Mouse (Mus musculus): ENCODE measurements around the gene Cyb5r3. TPM values are rescaled to one million over a fixed set of nuclear protein-coding genes. Genes with fewer than 3 reads are reported as not detected.

Cyb5r3 gene
- polyA plus RNA-seq, 1 experiment from 2014 or later: 182 TPM

- H3K4me2 ChIP-seq: peak overlapping the region; percentile 14; the same call in 1 of the 2 replicates
- H3K36me3 ChIP-seq: 0 out of 2 replicates have a peak, but pooled peaks cover 3% of the 10 kb centered on the region
- H3K4me1 ChIP-seq: peaks cover 40% of the 10 kb centered on the region
- peak overlapping the region; percentile 80 for H3K27ac ChIP-seq
- 74% methylated on average over 8 of the region's 8 CpGs for WGBS
- ATAC-seq (ENCODE audit: insufficient read depth, low FRiP score, low read depth): no peak
- no peak overlapping the region for H3K4me3 ChIP-seq (replicated peaks)
- H3K9me3 ChIP-seq: no peaks in the 10 kb centered on the region
- H3K27me3 ChIP-seq (replicated peaks): no peaks in the 10 kb centered on the region
- H3K9ac ChIP-seq: no peak overlapping the region
These were observed 4.8 kb downstream of the Cyb5r3 start for GRCm38 (mm10) chr15:83167550-83168065.

DNA sequence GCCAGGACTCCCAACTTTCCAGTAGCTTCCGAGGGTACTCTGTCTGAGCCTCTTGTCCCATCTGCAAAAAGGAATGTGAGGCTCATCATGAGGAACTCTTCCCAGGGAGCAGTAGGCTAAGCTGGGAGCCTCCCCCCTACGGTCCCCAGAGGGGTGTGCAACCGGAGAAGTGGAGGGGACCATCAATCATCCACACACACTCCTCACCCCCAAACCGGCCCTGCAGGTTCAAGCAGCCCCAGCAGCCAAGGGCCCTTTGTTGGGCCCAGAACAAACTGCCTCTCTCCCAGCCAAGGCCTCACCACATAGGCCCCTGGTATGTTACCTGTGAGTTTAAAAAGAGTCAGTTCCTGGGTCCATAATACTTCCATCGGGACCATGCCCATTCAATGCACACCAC is 5.3 kb downstream of the Cyb5r3 start:
- peaks cover 40% of the 10 kb centered on the region for H3K4me1 ChIP-seq
- peak overlapping the region; percentile 14; the same call in 1 of the 2 replicates for H3K4me2 ChIP-seq

DNA sequence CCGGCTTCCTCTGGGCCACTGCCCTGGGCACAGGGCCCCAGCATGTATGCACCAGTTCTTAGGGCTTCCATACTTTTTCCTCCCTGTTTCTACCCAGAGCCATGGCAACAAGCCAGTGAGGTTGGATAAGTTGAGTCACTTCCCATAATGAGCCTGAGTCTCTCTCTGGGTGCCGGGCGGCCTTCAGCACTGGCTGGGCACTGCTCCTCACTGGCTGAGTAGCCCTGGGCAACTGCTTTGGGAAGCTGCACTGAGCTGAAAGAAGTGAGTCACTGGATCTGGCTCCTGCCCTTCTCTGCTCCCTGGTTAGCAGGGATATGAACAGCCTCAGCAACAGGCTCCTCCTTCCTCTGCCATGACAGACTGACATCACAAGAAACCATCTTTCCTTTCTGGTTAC is 5.8 kb downstream of the Cyb5r3 start:
- peaks cover 40% of the 10 kb centered on the region for H3K4me1 ChIP-seq

More for the DNA sequence above, 5.3 kb downstream of the Cyb5r3 start:
- 36% methylated on average over 5 of the region's 5 CpGs for WGBS
- Histone ChIP-seq H3K36me3 (0 out of 2 replicates have a peak, but pooled peaks cover 6% of the 10 kb centered on the region), H3K9me3 (no peaks in the 10 kb centered on the region), H3K27ac (peak overlapping the region; percentile 80), H3K4me3 (replicated peaks) (no peak overlapping the region), H3K27me3 (replicated peaks) (no peaks in the 10 kb centered on the region), H3K9ac (no peak overlapping the region)
- ATAC-seq (ENCODE audit: insufficient read depth, low FRiP score, low read depth): peak; percentile 32; the same call in 1 of the 2 replicates

DNA sequence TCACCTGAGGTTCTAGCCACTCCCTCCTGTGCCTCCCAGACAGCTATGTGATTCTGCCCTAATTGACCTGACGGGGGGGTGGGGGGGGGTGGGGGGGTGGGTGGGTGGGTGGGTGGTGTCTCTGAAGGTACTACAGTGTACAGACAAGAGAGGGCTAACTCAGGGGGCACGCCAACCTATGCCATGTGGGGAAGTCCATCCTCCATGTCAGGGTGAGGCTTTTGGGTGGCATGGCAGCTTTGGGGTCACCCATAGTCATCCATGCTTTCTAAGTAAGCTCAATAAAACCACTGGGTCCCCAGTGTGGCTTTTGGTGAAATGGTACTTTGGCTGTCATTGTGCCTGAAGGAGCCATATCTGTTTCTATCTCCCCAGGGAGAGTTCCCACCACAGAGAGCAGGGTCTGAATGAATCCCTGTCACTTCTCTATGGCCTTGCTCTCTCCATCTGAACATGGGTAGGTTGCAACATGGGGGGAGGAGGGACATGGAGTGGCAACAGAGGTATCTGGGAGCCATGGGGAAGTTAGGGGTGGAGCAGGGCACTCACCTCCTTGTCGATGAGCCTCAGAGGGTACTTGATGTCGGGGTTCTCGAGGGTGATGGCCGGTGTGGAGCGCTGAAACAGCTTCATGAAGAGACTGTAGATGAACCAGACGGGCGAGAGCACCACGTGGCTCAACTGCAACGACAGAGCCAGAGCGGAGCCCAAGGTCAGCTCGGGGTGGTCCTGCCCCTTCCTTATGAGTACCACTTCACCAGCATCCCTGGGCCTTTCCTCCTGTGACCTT is 6.7 kb downstream of the Cyb5r3 start:
- peaks cover 31% of the 10 kb centered on the region for H3K4me1 ChIP-seq
- no peaks in the 10 kb centered on the region for H3K9me3 ChIP-seq
- H3K9ac ChIP-seq: no peak overlapping the region
- WGBS: 88% methylated on average over 13 of the region's 13 CpGs
- no peak overlapping the region for H3K4me2 ChIP-seq
- H3K27me3 ChIP-seq (replicated peaks): no peaks in the 10 kb centered on the region
- ATAC-seq (ENCODE audit: insufficient read depth, low FRiP score, low read depth): no peak
- no peak overlapping the region for H3K4me3 ChIP-seq (replicated peaks)
- peak overlapping the region; percentile 80 for H3K27ac ChIP-seq
- H3K36me3 ChIP-seq: peaks cover 10% of the 10 kb centered on the region; the same call in 1 of the 2 replicates

More for the DNA sequence above, 5.8 kb downstream of the Cyb5r3 start:
- H3K27ac ChIP-seq: peak overlapping the region; percentile 80
- no peak overlapping the region for H3K9ac ChIP-seq
- no peaks in the 10 kb centered on the region for H3K27me3 ChIP-seq (replicated peaks)
- no peak overlapping the region for H3K4me2 ChIP-seq
- no peak overlapping the region for H3K4me3 ChIP-seq (replicated peaks)
- H3K9me3 ChIP-seq: no peaks in the 10 kb centered on the region
- H3K36me3 ChIP-seq: 0 out of 2 replicates have a peak, but pooled peaks cover 8% of the 10 kb centered on the region
- no peak for ATAC-seq (ENCODE audit: insufficient read depth, low FRiP score, low read depth)
- 68% methylated on average over 3 of the region's 3 CpGs for WGBS

DNA sequence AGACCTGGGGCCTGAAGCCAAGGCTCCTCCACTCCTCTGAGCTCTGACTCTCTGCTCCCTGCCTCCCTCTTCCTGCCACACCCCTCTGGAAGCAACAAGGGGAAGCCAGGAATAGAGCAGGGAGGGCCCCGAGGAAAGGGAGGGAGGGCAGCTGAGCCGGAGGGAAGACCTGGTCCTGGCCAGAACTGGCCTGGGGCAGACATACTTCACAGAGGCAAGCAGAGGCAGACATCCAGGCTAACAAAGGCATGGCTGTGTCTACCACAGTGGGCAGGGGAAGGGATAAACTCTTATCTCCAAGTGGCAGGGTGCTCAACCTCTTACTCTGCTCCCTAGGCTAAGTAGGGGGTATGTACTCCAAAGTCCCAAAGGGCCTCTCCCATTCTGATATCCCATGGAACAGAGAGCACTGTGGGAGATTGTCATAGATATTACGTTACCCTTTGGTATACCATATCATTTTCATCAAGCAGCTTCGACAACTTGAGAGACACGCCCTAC is 7.4 kb downstream of the Cyb5r3 start:
- no peaks in the 10 kb centered on the region for H3K27me3 ChIP-seq (replicated peaks)

DNA sequence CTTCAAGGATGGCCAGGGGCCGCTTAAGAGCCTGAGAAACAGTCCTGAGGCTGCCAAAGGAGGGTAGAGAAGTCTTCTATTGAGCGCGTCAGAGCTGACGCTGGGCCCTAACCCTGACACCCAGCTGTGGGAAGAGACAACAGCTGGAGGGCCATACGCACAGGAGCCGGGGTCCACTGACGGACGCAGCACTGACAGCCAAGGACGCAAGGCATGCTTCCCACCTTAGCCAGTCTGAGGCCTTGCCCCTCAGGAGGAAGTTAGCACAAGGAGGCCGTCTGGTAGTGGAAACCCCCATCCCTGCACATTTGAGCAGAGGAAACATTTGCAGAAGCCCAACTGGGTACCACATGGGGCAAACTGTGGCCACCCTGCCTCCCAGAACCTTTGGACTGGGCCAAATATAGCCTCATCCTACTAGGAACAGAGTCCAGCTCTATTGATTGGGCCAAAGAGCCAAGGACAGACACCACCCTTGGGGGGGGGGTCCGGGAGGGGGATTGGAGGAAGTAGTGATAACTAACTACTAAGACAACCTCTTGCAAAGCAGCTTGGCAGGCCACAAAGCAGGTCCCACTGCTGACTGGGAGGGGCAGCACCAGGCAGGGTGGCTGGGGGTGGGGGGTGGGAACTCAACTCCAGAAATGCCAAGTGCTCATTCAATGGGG is 9.4 kb downstream of the Cyb5r3 start:
- no peak overlapping the region for H3K27ac ChIP-seq
- H3K9me3 ChIP-seq: no peaks in the 10 kb centered on the region
- no peak for ATAC-seq (ENCODE audit: insufficient read depth, low FRiP score, low read depth)
- H3K4me2 ChIP-seq: no peak overlapping the region
- no peaks in the 10 kb centered on the region for H3K27me3 ChIP-seq (replicated peaks)
- H3K4me1 ChIP-seq: peaks cover 18% of the 10 kb centered on the region
- no peak overlapping the region for H3K9ac ChIP-seq
- WGBS: 78% methylated on average over 11 of the region's 11 CpGs
- no peak overlapping the region for H3K4me3 ChIP-seq (replicated peaks)
- peaks cover 33% of the 10 kb centered on the region for H3K36me3 ChIP-seq

More for the DNA sequence above, 7.4 kb downstream of the Cyb5r3 start:
- Histone ChIP-seq H3K9me3 (no peaks in the 10 kb centered on the region), H3K4me3 (replicated peaks) (no peak overlapping the region), H3K36me3 (peaks cover 17% of the 10 kb centered on the region), H3K9ac (no peak overlapping the region), H3K27ac (peak overlapping the region; percentile 55; the same call in 1 of the 2 replicates), H3K4me2 (no peak overlapping the region), H3K4me1 (peaks cover 24% of the 10 kb centered on the region)
- peak; percentile 63 for ATAC-seq (ENCODE audit: insufficient read depth, low FRiP score, low read depth)
- WGBS: 54% methylated on average over 5 of the region's 5 CpGs

GRCm38 (mm10) chr15:83162001-83162400 is 10.4 kb downstream of the Cyb5r3 start:
- Histone ChIP-seq H3K27me3 (replicated peaks) (no peaks in the 10 kb centered on the region), H3K9ac (no peak overlapping the region), H3K4me2 (no peak overlapping the region), H3K4me3 (replicated peaks) (no peak overlapping the region), H3K36me3 (peaks cover 33% of the 10 kb centered on the region), H3K27ac (no peak overlapping the region), H3K9me3 (no peaks in the 10 kb centered on the region), H3K4me1 (peaks cover 18% of the 10 kb centered on the region)
- 88% methylated on average over 4 of the region's 4 CpGs for WGBS
- no peak for ATAC-seq (ENCODE audit: insufficient read depth, low FRiP score, low read depth)

- Histone ChIP-seq H3K4me3 (replicated peaks) (no peak overlapping the region), H3K36me3 (peaks cover 33% of the 10 kb centered on the region), H3K9me3 (no peaks in the 10 kb centered on the region), H3K9ac (no peak overlapping the region), H3K27me3 (replicated peaks) (no peaks in the 10 kb centered on the region), H3K4me1 (peaks cover 13% of the 10 kb centered on the region), H3K4me2 (no peak overlapping the region), H3K27ac (no peak overlapping the region)
- WGBS: 75% methylated on average over 10 of the region's 10 CpGs
- no peak for ATAC-seq (ENCODE audit: insufficient read depth, low FRiP score, low read depth)
These were observed 11.2 kb downstream of the Cyb5r3 start for GRCm38 (mm10) chr15:83161062-83161748.

DNA sequence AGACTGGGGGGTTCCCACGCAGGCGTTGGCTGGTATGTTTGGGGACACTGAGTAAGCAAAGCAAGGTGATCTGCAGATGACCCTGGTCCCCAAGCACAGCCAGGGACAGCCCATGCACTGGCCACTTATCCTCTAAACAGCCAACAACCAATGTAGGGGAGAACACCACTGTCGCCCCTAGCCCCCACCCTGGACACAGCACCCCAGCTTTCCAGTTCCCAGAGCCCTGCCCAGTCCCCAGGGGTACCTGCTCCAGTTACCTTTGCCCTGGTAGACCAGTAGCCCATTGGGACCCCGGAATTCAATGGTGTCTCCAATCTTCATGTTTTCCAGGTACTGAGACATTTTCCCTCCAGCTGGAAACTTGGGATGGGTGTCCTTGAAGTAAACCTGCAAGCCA is 11.8 kb downstream of the Cyb5r3 start:
- WGBS: 95% methylated on average over 4 of the region's 4 CpGs
- ATAC-seq (ENCODE audit: insufficient read depth, low FRiP score, low read depth): no peak

DNA sequence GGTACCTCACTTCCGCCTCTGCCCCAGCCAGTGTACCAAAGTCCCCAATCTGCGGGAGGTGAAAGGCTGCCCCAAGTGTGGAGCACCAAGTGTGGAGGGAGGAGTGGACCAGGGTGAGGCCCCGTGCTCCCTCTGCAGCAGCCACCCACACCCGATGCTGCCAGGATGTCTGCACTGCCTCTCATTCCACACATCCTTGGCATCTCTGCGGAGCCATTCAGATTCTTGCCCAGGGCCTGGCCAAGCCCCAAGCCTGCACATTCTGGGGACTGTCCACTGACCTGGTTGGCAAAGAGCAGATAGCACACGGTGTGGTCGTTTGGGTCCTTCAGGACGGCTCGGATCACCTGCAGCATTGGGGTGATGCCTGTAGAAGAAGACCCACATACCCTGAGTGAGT is 12.6 kb downstream of the Cyb5r3 start:
- H3K27me3 ChIP-seq (replicated peaks): no peaks in the 10 kb centered on the region
- H3K9ac ChIP-seq: no peak overlapping the region
- H3K4me1 ChIP-seq: peaks cover 1% of the 10 kb centered on the region; the same call in 1 of the 2 replicates

More for the DNA sequence above, 11.8 kb downstream of the Cyb5r3 start:
- Histone ChIP-seq H3K4me2 (no peak overlapping the region), H3K36me3 (peaks cover 31% of the 10 kb centered on the region), H3K27ac (no peak overlapping the region), H3K4me3 (replicated peaks) (no peak overlapping the region), H3K4me1 (peaks cover 6% of the 10 kb centered on the region), H3K9me3 (no peaks in the 10 kb centered on the region), H3K27me3 (replicated peaks) (no peaks in the 10 kb centered on the region), H3K9ac (no peak overlapping the region)

GRCm38 (mm10) chr15:83158587-83159160 is 13.7 kb downstream of the Cyb5r3 start:
- Histone ChIP-seq H3K9ac (no peak overlapping the region), H3K27ac (no peak overlapping the region), H3K4me2 (no peak overlapping the region), H3K4me1 (no peaks in the 10 kb centered on the region), H3K4me3 (replicated peaks) (no peak overlapping the region), H3K27me3 (replicated peaks) (no peaks in the 10 kb centered on the region), H3K9me3 (no peaks in the 10 kb centered on the region), H3K36me3 (peaks cover 31% of the 10 kb centered on the region)
- 88% methylated on average over 7 of the region's 7 CpGs for WGBS
- no peak for ATAC-seq (ENCODE audit: insufficient read depth, low FRiP score, low read depth)

More for the DNA sequence above, 12.6 kb downstream of the Cyb5r3 start:
- H3K4me3 ChIP-seq (replicated peaks): no peak overlapping the region
- H3K4me2 ChIP-seq: no peak overlapping the region
- peaks cover 31% of the 10 kb centered on the region for H3K36me3 ChIP-seq
- WGBS: 94% methylated on average over 9 of the region's 9 CpGs
- no peak for ATAC-seq (ENCODE audit: insufficient read depth, low FRiP score, low read depth)
- H3K27ac ChIP-seq: no peak overlapping the region
- no peaks in the 10 kb centered on the region for H3K9me3 ChIP-seq
